Mouse (Mus musculus) hindbrain, embryonic 11.5 days (tissue): ENCODE data around the gene Arrb2. TPM values are rescaled to one million over a fixed set of nuclear protein-coding genes. Genes with fewer than 3 reads are reported as not detected.
"Not testable (repeated sequence)": the region's sequence is repeated elsewhere in the genome, so short reads cannot be mapped to it uniquely, and the experiment has no call there.

Source experiments
- ATAC-seq: fragments of 200-750 bp; cut with Nextera tagmentation; 2 replicates; pipeline ENCODE4 v1.8.0; 2017; ENCODE audit warnings: mild to moderate bottlenecking, moderate TSS enrichment, moderate library complexity; ENCODE audit not compliant: low FRiP score
- DNase-seq: peaks from one replicate; pipeline ENCODE4 v3.0.0-alpha.2; 2015; ENCODE audit warnings: low spot score
- H3K27ac ChIP-seq: fragments of 300-500 bp; sonication (generic); 2 replicates; pipeline ENCODE4 v1.5.1; 2014; ENCODE audit warnings: mild to moderate bottlenecking, low read depth, low read length
- H3K27me3 ChIP-seq: fragments of 300-500 bp; sonication (generic); 2 replicates; pipeline ENCODE4 v1.6.1; 2014; ENCODE audit warnings: mild to moderate bottlenecking, low read length, moderate library complexity, mixed read lengths; ENCODE audit not compliant: control insufficient read depth, insufficient read depth
- H3K36me3 ChIP-seq: fragments of 300-500 bp; sonication (generic); 2 replicates; pipeline ENCODE4 v1.6.1; 2014; ENCODE audit warnings: mild to moderate bottlenecking, low read length, moderate library complexity, mixed read lengths; ENCODE audit not compliant: control insufficient read depth, insufficient read depth
- H3K4me1 ChIP-seq: fragments of 300-500 bp; sonication (generic); replicated peaks from 2 replicates; pipeline ENCODE4 v1.6.1; 2014; ENCODE audit warnings: low read length, mixed read lengths; ENCODE audit not compliant: control insufficient read depth, insufficient read depth
- H3K4me2 ChIP-seq: fragments of 300-500 bp; sonication (generic); replicated peaks from 2 replicates; pipeline ENCODE4 v1.6.1; 2014; ENCODE audit warnings: mild to moderate bottlenecking, low read depth, low read length
- H3K4me3 ChIP-seq: fragments of 300-500 bp; sonication (generic); 2 replicates; pipeline ENCODE4 v1.5.1; 2014; ENCODE audit warnings: low read depth, low read length
- H3K9ac ChIP-seq: fragments of 300-500 bp; sonication (generic); 2 replicates; pipeline ENCODE4 v1.6.1; 2014; ENCODE audit warnings: low read depth, low read length
- H3K9me3 ChIP-seq: fragments of 300-500 bp; sonication (generic); 2 replicates; pipeline ENCODE4 v1.6.1; 2016; ENCODE audit warnings: low read length; ENCODE audit not compliant: control insufficient read depth
- WGBS: fragments of 180-500 bp; shearing (Covaris S2); extraction: QIAGEN DNeasy Blood & Tissue Kit; methylation state at CpG from one replicate; pipeline ENCODE4 v1.1.7; 2014; 5-methylcytosine and 5-hydroxymethylcytosine counted together
- polyA plus RNA-seq: library from polyadenylated mRNA; unstranded; fragments of >200 nt; fragmentation: Nextera tagmentation; extraction: Ambion mirVana; gene quantifications from 2 replicates; pipeline ENCODE4 v1.2.1, GENCODE M21; 2014

Gene Arrb2
- polyA plus RNA-seq, 1 experiment from 2014 or later, result 38.1 TPM

- no peaks in the 10 kb centered on the region for H3K4me1 ChIP-seq
- H3K4me3 ChIP-seq, result no peak overlapping the region
- H3K9ac ChIP-seq, result no peak overlapping the region
- no peaks in the 10 kb centered on the region for H3K9me3 ChIP-seq
- no peak overlapping the region for H3K4me2 ChIP-seq
- H3K27me3 ChIP-seq, result peaks cover 10% of the 10 kb centered on the region; the same call in 1 of the 2 replicates
- WGBS, result 84% methylated on average over 5 of the region's 5 CpGs
- DNase-seq, result no peak
- H3K27ac ChIP-seq, result no peak overlapping the region
- no peaks in the 10 kb centered on the region for H3K36me3 ChIP-seq
- ATAC-seq, result no peak
Observed at GRCm38 (mm10) chr11:70467902-70468619, 35.6 kb downstream of the Arrb2 start.

GRCm38 (mm10) chr11:70469764-70470163, 37.3 kb downstream of the Arrb2 start:
- WGBS, result 96% methylated on average over 3 of the region's 3 CpGs
- H3K9ac ChIP-seq, result no peak overlapping the region
- H3K9me3 ChIP-seq, result no peaks in the 10 kb centered on the region
- H3K27me3 ChIP-seq, result peaks cover 8% of the 10 kb centered on the region; the same call in 1 of the 2 replicates
- no peak for ATAC-seq
- no peak overlapping the region for H3K4me3 ChIP-seq
- H3K4me2 ChIP-seq, result no peak overlapping the region
- H3K36me3 ChIP-seq, result no peaks in the 10 kb centered on the region
- DNase-seq, result no peak
- no peak overlapping the region for H3K27ac ChIP-seq
- no peaks in the 10 kb centered on the region for H3K4me1 ChIP-seq

GRCm38 (mm10) chr11:70472716-70473115, 40.3 kb downstream of the Arrb2 start:
- Histone ChIP-seq H3K4me3 (no peak overlapping the region), H3K4me2 (no peak overlapping the region), H3K27me3 (no peaks in the 10 kb centered on the region), H3K9me3 (no peaks in the 10 kb centered on the region), H3K36me3 (no peaks in the 10 kb centered on the region), H3K9ac (no peak overlapping the region), H3K27ac (no peak overlapping the region), H3K4me1 (no peaks in the 10 kb centered on the region)
- no peak for ATAC-seq
- no peak for DNase-seq

- H3K27ac ChIP-seq, H3K4me1 ChIP-seq, H3K4me3 ChIP-seq, ATAC-seq, H3K9me3 ChIP-seq, H3K27me3 ChIP-seq, H3K9ac ChIP-seq, H3K4me2 ChIP-seq, DNase-seq, H3K36me3 ChIP-seq: not testable (repeated sequence)
- WGBS, result 90% methylated on average over 5 of the region's 5 CpGs
Observed at GRCm38 (mm10) chr11:70473291-70473690, 40.9 kb downstream of the Arrb2 start.

- H3K27ac ChIP-seq, result no peak overlapping the region
- H3K36me3 ChIP-seq, result no peaks in the 10 kb centered on the region
- no peak overlapping the region for H3K4me2 ChIP-seq
- DNase-seq (no peak), ATAC-seq (no peak)
- no peak overlapping the region for H3K9ac ChIP-seq
- 89% methylated on average over 12 of the region's 12 CpGs for WGBS
- no peak overlapping the region for H3K4me3 ChIP-seq
- H3K4me1 ChIP-seq, result no peaks in the 10 kb centered on the region
- no peaks in the 10 kb centered on the region for H3K27me3 ChIP-seq
- H3K9me3 ChIP-seq, result no peaks in the 10 kb centered on the region
Observed at GRCm38 (mm10) chr11:70474872-70475534, 42.6 kb downstream of the Arrb2 start.

- no peak for ATAC-seq
- 58% methylated on average over 2 of the region's 2 CpGs for WGBS
- H3K9me3 ChIP-seq, result no peaks in the 10 kb centered on the region
Observed at GRCm38 (mm10) chr11:70485498-70485897, 53.1 kb downstream of the Arrb2 start.

GRCm38 (mm10) chr11:70487816-70488215, 55.4 kb downstream of the Arrb2 start:
- Histone ChIP-seq H3K4me2 (no peak overlapping the region), H3K36me3 (no peaks in the 10 kb centered on the region), H3K9ac (no peak overlapping the region), H3K27ac (no peak overlapping the region), H3K4me3 (no peak overlapping the region), H3K27me3 (no peaks in the 10 kb centered on the region), H3K4me1 (no peaks in the 10 kb centered on the region), H3K9me3 (no peaks in the 10 kb centered on the region)
- ATAC-seq, result no peak
- 48% methylated on average over 4 of the region's 4 CpGs for WGBS
- no peak for DNase-seq

More at GRCm38 (mm10) chr11:70485498-70485897, 53.1 kb downstream of the Arrb2 start:
- Histone ChIP-seq H3K27ac (no peak overlapping the region), H3K9ac (no peak overlapping the region), H3K27me3 (no peaks in the 10 kb centered on the region), H3K4me1 (no peaks in the 10 kb centered on the region), H3K4me2 (no peak overlapping the region), H3K36me3 (no peaks in the 10 kb centered on the region), H3K4me3 (no peak overlapping the region)
- no peak for DNase-seq

- H3K27ac ChIP-seq, result no peak overlapping the region
- no peak overlapping the region for H3K4me2 ChIP-seq
- no peaks in the 10 kb centered on the region for H3K27me3 ChIP-seq
- H3K9ac ChIP-seq, result no peak overlapping the region
- ATAC-seq, result no peak
- no peaks in the 10 kb centered on the region for H3K4me1 ChIP-seq
- no peaks in the 10 kb centered on the region for H3K36me3 ChIP-seq
- H3K4me3 ChIP-seq, result no peak overlapping the region
- H3K9me3 ChIP-seq, result no peaks in the 10 kb centered on the region
- DNase-seq, result no peak
- 83% methylated on average over 3 of the region's 3 CpGs for WGBS
Observed at GRCm38 (mm10) chr11:70489138-70489537, 56.7 kb downstream of the Arrb2 start.

GRCm38 (mm10) chr11:70489684-70490083, 57.2 kb downstream of the Arrb2 start:
- no peak overlapping the region for H3K4me3 ChIP-seq
- no peaks in the 10 kb centered on the region for H3K27me3 ChIP-seq
- no peak overlapping the region for H3K9ac ChIP-seq
- no peak for DNase-seq
- H3K4me1 ChIP-seq, result no peaks in the 10 kb centered on the region
- no peaks in the 10 kb centered on the region for H3K9me3 ChIP-seq
- 89% methylated on average over 6 of the region's 6 CpGs for WGBS
- no peaks in the 10 kb centered on the region for H3K36me3 ChIP-seq
- no peak for ATAC-seq
- H3K4me2 ChIP-seq, result no peak overlapping the region
- no peak overlapping the region for H3K27ac ChIP-seq
